Mouse (Mus musculus): ENCODE measurements around the gene Magi3.

Magi3 gene

GRCm38 (mm10) chr3:104189234-104189633 is 30.9 kb downstream of the Magi3 start:
- DNase-seq: no peak

- no peak for DNase-seq
Observed at GRCm38 (mm10) chr3:104184270-104184669, 35.9 kb downstream of the Magi3 start.

- no peak for DNase-seq
Observed at GRCm38 (mm10) chr3:104183656-104184055, 36.5 kb downstream of the Magi3 start.

- no peak for DNase-seq
Observed at GRCm38 (mm10) chr3:104182711-104183110, 37.5 kb downstream of the Magi3 start.

GRCm38 (mm10) chr3:104161347-104161746 is 58.8 kb downstream of the Magi3 start:
- DNase-seq: no peak

- peak; percentile 43 to 44 for DNase-seq
Observed at GRCm38 (mm10) chr3:104160603-104161002, 59.6 kb downstream of the Magi3 start.

- no peak for DNase-seq
Observed at GRCm38 (mm10) chr3:104150146-104150545, 70.0 kb downstream of the Magi3 start.

GRCm38 (mm10) chr3:104142376-104142775 is 77.8 kb downstream of the Magi3 start:
- DNase-seq: no peak

GRCm38 (mm10) chr3:104138953-104139450 is 81.2 kb downstream of the Magi3 start:
- DNase-seq: no peak

GRCm38 (mm10) chr3:104125628-104126027 is 94.5 kb downstream of the Magi3 start:
- no peak for DNase-seq

- no peak for DNase-seq
Observed at GRCm38 (mm10) chr3:104123846-104124245, 96.3 kb downstream of the Magi3 start.

GRCm38 (mm10) chr3:104109478-104109877 is 110.7 kb downstream of the Magi3 start:
- DNase-seq: no peak

- DNase-seq: peak; percentile 71 to 74
Observed at GRCm38 (mm10) chr3:104104942-104105341, 115.2 kb downstream of the Magi3 start.

- DNase-seq: no peak
Observed at GRCm38 (mm10) chr3:104101721-104102120, 118.5 kb downstream of the Magi3 start.

- no peak for DNase-seq
Observed at GRCm38 (mm10) chr3:104101249-104101648, 118.9 kb downstream of the Magi3 start.

GRCm38 (mm10) chr3:104095936-104096335 is 124.2 kb downstream of the Magi3 start:
- no peak for DNase-seq

- DNase-seq: no peak
Observed at GRCm38 (mm10) chr3:104094646-104095045, 125.5 kb downstream of the Magi3 start.

- no peak for DNase-seq
Observed at GRCm38 (mm10) chr3:104092759-104093158, 127.4 kb downstream of the Magi3 start.

GRCm38 (mm10) chr3:104082031-104082430 is 138.1 kb downstream of the Magi3 start:
- no peak for DNase-seq

GRCm38 (mm10) chr3:104078725-104079124 is 141.4 kb downstream of the Magi3 start:
- DNase-seq: peak; percentile 10 to 19

- no peak for DNase-seq
Observed at GRCm38 (mm10) chr3:104069395-104069794, 150.8 kb downstream of the Magi3 start.

- DNase-seq: no peak
Observed at GRCm38 (mm10) chr3:104059001-104059622, 161.1 kb downstream of the Magi3 start.

GRCm38 (mm10) chr3:104032747-104033146 is 187.4 kb downstream of the Magi3 start:
- no peak for DNase-seq

- no peak for DNase-seq
Observed at GRCm38 (mm10) chr3:104032086-104032485, 188.1 kb downstream of the Magi3 start.

GRCm38 (mm10) chr3:104026938-104027337 is 193.2 kb downstream of the Magi3 start:
- no peak for DNase-seq

Data from B cell, adult 2 months (primary cell).